Mouse (Mus musculus) midbrain, embryonic 14.5 days (tissue): ENCODE measurements around the gene Atp13a4. TPM values are rescaled to one million over a fixed set of nuclear protein-coding genes. Genes with fewer than 3 reads are reported as not detected.

Experiments
- ATAC-seq: fragments of 200-750 bp; cut with Nextera tagmentation; 2 replicates; pipeline ENCODE4 v1.8.0; 2017; ENCODE audit warnings: moderate number of reproducible peaks, moderate library complexity; ENCODE audit not compliant: low FRiP score, low TSS enrichment
- DNase-seq: peaks from one replicate; pipeline ENCODE4 v3.0.0-alpha.2; 2015
- H3K27ac ChIP-seq: fragments of 300-500 bp; sonication (generic); replicated peaks from 2 replicates; pipeline ENCODE4 v1.5.1; 2014; ENCODE audit warnings: mild to moderate bottlenecking, low read depth, low read length, moderate library complexity
- H3K27me3 ChIP-seq: fragments of 300-500 bp; sonication (generic); 2 replicates; pipeline ENCODE4 v1.6.1; 2014; ENCODE audit warnings: low read length, control low read depth, mixed read lengths; ENCODE audit not compliant: control insufficient read depth, insufficient read depth
- H3K36me3 ChIP-seq: fragments of 300-500 bp; sonication (generic); 2 replicates; pipeline ENCODE4 v1.6.1; 2014; ENCODE audit warnings: low read length, control low read depth; ENCODE audit not compliant: control insufficient read depth, insufficient read depth
- H3K4me1 ChIP-seq: fragments of 300-500 bp; sonication (generic); 2 replicates; pipeline ENCODE4 v1.6.1; 2014; ENCODE audit warnings: mild to moderate bottlenecking, antibody characterized with exemption, low read length, control low read depth; ENCODE audit not compliant: control insufficient read depth, insufficient read depth
- H3K4me2 ChIP-seq: fragments of 300-500 bp; sonication (generic); 2 replicates; pipeline ENCODE4 v1.6.1; 2014; ENCODE audit warnings: mild to moderate bottlenecking, low read length, moderate library complexity
- H3K4me3 ChIP-seq: fragments of 300-500 bp; sonication (generic); replicated peaks from 2 replicates; pipeline ENCODE4 v1.5.1; 2014; ENCODE audit warnings: low read depth, low read length
- H3K9ac ChIP-seq: fragments of 300-500 bp; sonication (generic); replicated peaks from 2 replicates; pipeline ENCODE4 v1.6.1; 2014; ENCODE audit warnings: mild to moderate bottlenecking, low read length, moderate library complexity
- H3K9me3 ChIP-seq: fragments of 300-500 bp; sonication (generic); 2 replicates; pipeline ENCODE4 v1.6.1; 2016; ENCODE audit warnings: low read length, control low read depth, mixed read lengths; ENCODE audit not compliant: control insufficient read depth
- WGBS: fragments of 180-500 bp; shearing (Covaris S2); extraction: QIAGEN DNeasy Blood & Tissue Kit; methylation state at CpG from one replicate; pipeline ENCODE4 v1.1.7; 2014; 5-methylcytosine and 5-hydroxymethylcytosine counted together
- polyA plus RNA-seq: library from polyadenylated mRNA; unstranded; fragments of >200 nt; fragmentation: Nextera tagmentation; extraction: Ambion mirVana; gene quantifications from 2 replicates; pipeline ENCODE4 v1.2.1, GENCODE M21; 2014

Gene Atp13a4
- polyA plus RNA-seq, 1 experiment from 2014 or later, result 1.4 TPM

DNA sequence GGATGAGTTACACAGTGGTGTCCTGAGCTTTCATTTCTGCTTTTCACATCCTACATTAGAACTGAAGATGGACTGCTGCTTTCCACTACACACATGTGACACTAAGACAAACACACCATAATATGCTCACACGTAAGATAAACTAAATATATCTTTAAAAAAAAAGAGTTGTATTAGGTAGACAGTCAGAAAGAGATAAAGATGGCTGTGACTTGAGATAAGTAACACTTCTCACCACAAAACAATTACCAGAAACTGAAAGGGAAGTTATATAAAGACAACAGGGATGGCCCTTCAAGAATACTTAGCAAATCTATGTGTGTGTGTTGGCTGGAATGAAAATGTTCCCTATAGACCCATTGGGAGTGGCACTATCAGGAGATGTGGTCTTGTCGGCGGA, 34.8 kb downstream of the Atp13a4 start:
- 94% methylated on average over 3 of the region's 3 CpGs for WGBS

DNA sequence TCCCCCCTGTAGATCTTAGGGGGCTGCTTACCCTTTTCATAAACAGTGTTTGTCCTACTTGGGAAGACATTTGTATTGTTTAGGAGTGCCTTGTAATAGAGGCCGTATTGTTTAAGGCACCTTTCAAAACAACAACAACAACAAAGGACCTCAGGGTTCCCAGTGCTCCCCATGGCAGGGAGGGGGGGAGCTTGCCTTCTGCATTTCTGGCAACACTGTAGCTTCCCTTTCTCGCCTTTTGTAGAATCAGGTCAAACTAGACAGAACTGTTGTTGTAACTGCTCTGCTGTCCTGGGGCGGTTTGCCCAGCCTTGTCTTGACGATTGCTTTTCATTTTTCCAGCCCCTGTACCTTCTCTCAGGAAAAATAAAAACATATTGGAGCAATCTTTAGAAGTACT, 40.0 kb downstream of the Atp13a4 start:
- H3K27me3 ChIP-seq, result no peaks in the 10 kb centered on the region
- H3K4me1 ChIP-seq, result no peaks in the 10 kb centered on the region
- no peak overlapping the region for H3K4me2 ChIP-seq
- no peak for DNase-seq
- H3K4me3 ChIP-seq, result no peak overlapping the region
- no peak overlapping the region for H3K9ac ChIP-seq
- no peaks in the 10 kb centered on the region for H3K9me3 ChIP-seq
- WGBS, result 81% methylated on average over 4 of the region's 4 CpGs
- H3K27ac ChIP-seq, result no peak overlapping the region
- ATAC-seq, result no peak
- H3K36me3 ChIP-seq, result no peaks in the 10 kb centered on the region

More for the DNA sequence above, 34.8 kb downstream of the Atp13a4 start:
- H3K4me2 ChIP-seq, result no peak overlapping the region
- DNase-seq, result no peak
- H3K4me3 ChIP-seq, result no peak overlapping the region
- no peak overlapping the region for H3K27ac ChIP-seq
- H3K27me3 ChIP-seq, result no peaks in the 10 kb centered on the region
- no peaks in the 10 kb centered on the region for H3K4me1 ChIP-seq
- no peak overlapping the region for H3K9ac ChIP-seq
- ATAC-seq, result no peak
- no peaks in the 10 kb centered on the region for H3K9me3 ChIP-seq
- no peaks in the 10 kb centered on the region for H3K36me3 ChIP-seq

GRCm38 (mm10) chr16:29504198-29504597, 40.5 kb downstream of the Atp13a4 start:
- no peaks in the 10 kb centered on the region for H3K27me3 ChIP-seq
- H3K4me3 ChIP-seq, result no peak overlapping the region
- ATAC-seq (no peak), DNase-seq (no peak)
- no peak overlapping the region for H3K27ac ChIP-seq
- H3K4me1 ChIP-seq, result no peaks in the 10 kb centered on the region
- 86% methylated on average over 9 of the region's 9 CpGs for WGBS
- no peaks in the 10 kb centered on the region for H3K36me3 ChIP-seq
- H3K9me3 ChIP-seq, result no peaks in the 10 kb centered on the region
- H3K9ac ChIP-seq, result no peak overlapping the region
- no peak overlapping the region for H3K4me2 ChIP-seq

DNA sequence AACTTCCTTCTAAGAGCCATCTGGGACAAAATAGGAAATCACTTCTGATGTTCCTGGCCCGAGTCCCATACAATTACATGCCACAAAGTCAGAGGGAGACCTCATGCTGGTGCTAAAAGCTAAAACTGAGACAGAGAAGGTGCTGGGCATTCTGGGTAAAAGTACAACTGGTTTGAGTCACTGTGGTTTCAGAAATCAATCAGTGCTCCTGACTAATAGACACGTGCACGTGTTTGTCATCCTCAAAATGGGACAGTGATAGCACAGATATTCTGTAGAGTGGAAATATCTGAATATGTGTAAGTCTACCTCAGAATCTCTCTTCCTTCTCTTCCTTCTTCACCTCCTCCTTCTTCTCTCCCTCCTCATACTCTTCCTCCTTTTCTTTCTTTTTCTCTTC, 53.6 kb downstream of the Atp13a4 start:
- no peak overlapping the region for H3K27ac ChIP-seq
- 82% methylated on average over 3 of the region's 3 CpGs for WGBS
- DNase-seq, result no peak
- H3K4me3 ChIP-seq, result no peak overlapping the region
- no peak overlapping the region for H3K4me2 ChIP-seq
- no peaks in the 10 kb centered on the region for H3K4me1 ChIP-seq
- no peaks in the 10 kb centered on the region for H3K36me3 ChIP-seq
- no peaks in the 10 kb centered on the region for H3K27me3 ChIP-seq
- no peak overlapping the region for H3K9ac ChIP-seq
- H3K9me3 ChIP-seq, result no peaks in the 10 kb centered on the region
- no peak for ATAC-seq

GRCm38 (mm10) chr16:29481439-29481838, 63.2 kb downstream of the Atp13a4 start:
- ATAC-seq (no peak), DNase-seq (no peak)
- Histone ChIP-seq H3K4me2 (no peak overlapping the region), H3K4me1 (no peaks in the 10 kb centered on the region), H3K4me3 (no peak overlapping the region), H3K27ac (no peak overlapping the region), H3K36me3 (no peaks in the 10 kb centered on the region), H3K9ac (no peak overlapping the region), H3K27me3 (no peaks in the 10 kb centered on the region), H3K9me3 (no peaks in the 10 kb centered on the region)

DNA sequence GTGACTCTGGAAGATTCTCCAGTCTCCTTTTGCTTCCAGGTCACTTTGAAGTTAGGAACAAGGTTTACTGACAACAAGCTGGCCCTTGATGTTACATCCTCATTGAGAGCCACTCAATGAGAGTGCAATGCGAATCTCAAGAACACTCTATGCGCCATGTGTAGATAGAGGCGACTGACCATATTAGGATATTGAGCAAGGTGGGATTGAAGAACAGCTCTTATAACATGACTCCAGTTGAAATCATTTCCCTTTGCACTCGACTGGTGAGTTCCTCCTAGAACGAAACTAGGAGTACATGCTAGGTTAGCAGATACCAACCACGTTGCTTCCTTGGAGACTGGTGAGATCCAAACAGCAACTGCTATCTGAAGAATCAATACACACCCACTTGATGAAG, 64.3 kb downstream of the Atp13a4 start:
- no peak overlapping the region for H3K9ac ChIP-seq
- ATAC-seq (no peak), DNase-seq (no peak)
- no peak overlapping the region for H3K27ac ChIP-seq
- no peaks in the 10 kb centered on the region for H3K27me3 ChIP-seq
- no peaks in the 10 kb centered on the region for H3K36me3 ChIP-seq
- no peaks in the 10 kb centered on the region for H3K4me1 ChIP-seq
- 91% methylated on average over 6 of the region's 6 CpGs for WGBS
- no peaks in the 10 kb centered on the region for H3K9me3 ChIP-seq
- H3K4me3 ChIP-seq, result no peak overlapping the region
- H3K4me2 ChIP-seq, result no peak overlapping the region

DNA sequence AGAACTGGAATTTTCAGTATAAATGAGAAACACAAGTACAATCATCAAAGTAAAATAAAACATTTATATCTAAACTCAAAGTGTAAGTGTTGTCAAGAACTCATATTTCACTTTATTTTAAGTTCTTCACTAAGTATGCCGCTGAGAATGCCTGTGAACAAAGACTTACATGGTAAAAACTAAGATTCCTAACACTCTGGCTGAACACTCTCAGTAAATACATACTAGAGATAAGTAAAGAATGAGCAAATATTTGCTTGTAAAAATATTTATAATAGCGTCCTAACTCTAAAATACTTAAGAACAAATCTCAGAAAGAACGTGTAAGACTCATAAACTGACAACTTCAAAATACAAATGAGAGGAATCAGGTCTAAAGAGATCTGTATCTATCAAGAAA, 80.9 kb downstream of the Atp13a4 start:
- H3K36me3 ChIP-seq, result no peaks in the 10 kb centered on the region
- H3K27ac ChIP-seq, result no peak overlapping the region
- 86% methylated on average over 3 of the region's 3 CpGs for WGBS
- ATAC-seq (no peak), DNase-seq (no peak)
- no peak overlapping the region for H3K4me3 ChIP-seq
- H3K4me2 ChIP-seq, result no peak overlapping the region
- no peak overlapping the region for H3K9ac ChIP-seq
- H3K9me3 ChIP-seq, result no peaks in the 10 kb centered on the region
- no peaks in the 10 kb centered on the region for H3K27me3 ChIP-seq
- no peaks in the 10 kb centered on the region for H3K4me1 ChIP-seq

DNA sequence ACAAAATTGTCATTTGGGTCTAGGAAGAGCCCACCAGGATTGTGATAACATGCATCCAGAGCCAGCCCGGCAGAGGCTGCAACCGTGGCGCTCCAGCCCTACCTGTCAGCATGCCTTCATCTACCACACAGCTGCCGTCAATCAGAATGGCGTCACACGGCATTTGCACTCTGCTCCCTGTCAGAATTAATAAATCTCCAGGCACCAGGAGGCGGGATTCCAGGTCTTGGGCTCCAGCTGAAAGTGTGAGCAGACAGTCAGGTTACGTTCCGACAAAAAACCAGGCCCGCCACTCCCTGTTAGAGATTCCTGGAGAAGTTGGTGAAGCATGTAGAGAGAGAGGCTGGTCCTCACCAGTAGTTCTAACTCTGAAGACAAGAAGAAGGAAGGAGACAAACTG, 85.3 kb downstream of the Atp13a4 start:
- H3K27ac ChIP-seq, result no peak overlapping the region
- no peaks in the 10 kb centered on the region for H3K36me3 ChIP-seq
- no peaks in the 10 kb centered on the region for H3K4me1 ChIP-seq
- DNase-seq (no peak), ATAC-seq (no peak)
- H3K4me2 ChIP-seq, result no peak overlapping the region
- no peak overlapping the region for H3K9ac ChIP-seq
- no peaks in the 10 kb centered on the region for H3K9me3 ChIP-seq
- no peaks in the 10 kb centered on the region for H3K27me3 ChIP-seq
- WGBS, result 68% methylated on average over 10 of the region's 10 CpGs
- no peak overlapping the region for H3K4me3 ChIP-seq

DNA sequence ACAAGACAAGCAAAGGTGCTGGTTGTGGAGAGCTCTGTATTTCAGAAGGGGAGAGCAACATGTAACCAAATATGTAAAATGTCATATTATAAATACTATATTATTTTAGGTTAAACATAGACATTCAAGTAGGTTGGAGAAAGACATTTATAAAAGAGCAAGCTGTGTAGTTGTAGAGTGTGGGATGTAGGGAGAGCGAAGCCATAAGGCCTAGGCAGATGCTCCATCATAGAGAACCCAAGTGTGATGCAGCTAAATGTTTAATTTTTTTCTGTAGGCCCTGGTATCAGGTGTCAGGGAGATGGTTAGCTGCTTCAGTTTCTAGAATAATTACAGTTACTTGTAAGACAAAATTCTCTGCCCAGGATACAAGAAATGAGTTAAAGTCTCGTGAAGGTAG, 87.8 kb downstream of the Atp13a4 start:
- no peak overlapping the region for H3K9ac ChIP-seq
- no peak for DNase-seq
- H3K27ac ChIP-seq, result no peak overlapping the region
- H3K4me2 ChIP-seq, result no peak overlapping the region
- H3K9me3 ChIP-seq, result no peaks in the 10 kb centered on the region
- H3K4me1 ChIP-seq, result no peaks in the 10 kb centered on the region
- no peak overlapping the region for H3K4me3 ChIP-seq
- no peaks in the 10 kb centered on the region for H3K36me3 ChIP-seq
- ATAC-seq, result no peak
- no peaks in the 10 kb centered on the region for H3K27me3 ChIP-seq
- 88% methylated on average over 2 of the region's 2 CpGs for WGBS
